Mouse (Mus musculus): Measurements from ENCODE around the gene Gm42906.
A peak's percentile ranks its signal among the peaks of the same experiment; 100 is the strongest.

Gene Gm42906

DNA sequence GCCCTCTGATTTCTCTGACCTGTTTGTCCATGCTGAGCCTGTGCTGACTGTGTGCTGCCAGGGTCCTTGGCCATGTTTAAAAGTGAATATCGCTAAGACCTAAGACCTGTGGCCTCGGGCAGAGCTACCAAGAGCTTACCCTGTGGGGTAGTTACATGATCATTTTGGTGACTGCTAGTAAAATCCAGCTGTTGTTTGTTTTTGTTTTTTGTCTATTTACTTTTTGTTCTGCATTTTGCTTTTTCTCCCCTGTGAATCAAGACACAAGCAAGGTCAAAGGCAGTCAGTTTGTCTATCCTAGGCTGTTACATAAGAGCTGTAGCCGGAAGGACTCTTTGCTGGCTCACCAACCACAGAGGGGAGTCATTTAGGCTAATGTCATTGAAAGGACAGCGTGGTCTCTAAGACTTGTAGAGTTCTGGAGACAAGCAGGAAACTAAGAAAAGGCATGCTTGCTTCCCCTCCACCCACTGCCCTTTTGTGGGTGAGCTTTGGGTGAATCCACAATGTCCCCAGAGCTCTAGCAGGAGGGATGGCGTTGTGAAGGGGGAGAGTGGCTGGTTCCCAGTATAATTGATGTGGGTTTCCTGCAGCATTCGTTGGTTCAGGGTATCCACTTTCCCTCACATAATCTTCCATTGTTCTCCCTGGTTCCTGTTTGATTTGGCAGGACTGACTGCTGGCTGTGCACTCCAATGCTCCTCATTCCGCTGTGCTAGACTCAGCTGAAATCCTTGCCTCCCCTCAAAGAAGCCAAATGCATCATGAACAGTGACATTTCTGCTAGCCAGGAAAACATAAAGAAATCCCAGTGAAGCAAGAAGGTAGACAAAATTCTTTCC is 33.9 kb downstream of the Gm42906 start:
- DNase-seq: no peak

DNA sequence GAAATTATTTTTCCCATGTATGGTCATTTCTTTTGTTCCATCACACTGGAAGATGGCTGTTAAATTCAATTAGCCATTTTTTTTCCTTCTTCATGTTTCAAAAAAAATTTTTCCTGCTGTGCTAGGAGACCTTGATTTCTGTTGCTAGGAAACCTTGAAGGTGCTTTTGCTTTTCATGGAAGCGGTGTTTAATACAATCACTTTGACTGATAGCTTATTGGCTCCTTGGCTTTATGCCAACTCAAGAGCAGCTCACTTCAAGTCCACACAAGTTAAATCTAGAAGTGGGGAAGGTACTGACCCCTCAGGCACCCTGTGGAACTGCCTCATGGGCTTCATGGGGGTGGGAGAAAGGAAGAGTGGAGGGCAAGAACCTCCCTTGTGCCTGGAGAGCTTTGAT is 38.1 kb downstream of the Gm42906 start:
- no peak for DNase-seq

DNA sequence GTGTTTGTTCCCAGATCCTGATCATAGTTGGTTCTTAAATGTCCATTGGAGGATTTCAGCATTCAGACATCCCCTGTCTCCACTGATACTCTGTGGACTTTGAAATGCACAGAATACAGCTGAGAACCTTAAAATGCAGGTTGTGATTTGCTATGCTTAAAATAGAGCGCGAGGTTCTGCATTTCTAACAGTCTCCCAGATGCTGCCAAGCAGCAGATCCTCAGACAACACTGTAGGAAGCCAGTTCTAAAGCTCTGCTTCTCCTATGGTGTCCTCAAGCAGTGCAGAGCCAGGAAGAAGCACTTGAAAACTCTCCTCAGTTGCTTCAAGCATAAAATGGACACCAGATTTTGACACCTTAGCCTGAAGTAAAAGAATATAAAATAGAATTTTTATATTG is 48.1 kb downstream of the Gm42906 start:
- DNase-seq: no peak

DNA sequence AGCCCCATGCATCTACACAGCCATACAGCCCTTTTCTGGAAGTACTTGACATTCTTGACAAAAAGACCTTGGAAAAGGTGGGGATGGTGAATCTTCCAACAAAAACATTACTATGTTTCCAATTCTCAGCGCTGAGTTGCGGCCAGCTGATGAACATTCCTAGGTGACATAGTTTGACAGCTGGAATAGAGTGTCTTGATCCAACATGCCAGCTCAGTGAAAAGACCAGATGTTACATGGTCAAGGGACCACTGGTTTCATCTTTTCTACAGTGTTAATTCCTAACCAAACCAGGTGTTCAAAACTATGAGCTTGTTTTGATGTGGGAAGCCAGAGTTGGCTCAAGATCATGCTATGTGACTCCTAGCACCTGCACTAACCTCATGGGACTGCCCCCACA is 48.8 kb downstream of the Gm42906 start:
- DNase-seq: no peak

DNA sequence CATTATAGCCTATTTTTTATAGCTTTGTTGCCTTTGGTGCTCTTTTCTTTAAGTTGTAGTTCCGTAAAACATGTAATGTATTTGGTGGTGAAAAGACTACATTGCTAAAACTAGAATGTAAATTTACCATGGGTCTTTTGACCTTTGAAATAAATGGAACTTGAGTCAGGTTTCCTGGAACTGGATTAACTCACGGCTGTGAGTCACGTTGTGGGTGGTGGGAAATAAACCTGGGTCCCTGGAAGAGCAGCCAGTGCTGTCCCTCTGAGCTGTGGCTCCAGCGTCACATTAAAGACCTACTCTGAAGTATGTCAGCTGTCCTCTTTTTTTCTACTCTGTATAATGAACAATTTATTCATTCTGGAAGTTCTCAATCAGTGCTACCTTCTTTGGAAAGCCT is 51.0 kb downstream of the Gm42906 start:
- no peak for DNase-seq

DNA sequence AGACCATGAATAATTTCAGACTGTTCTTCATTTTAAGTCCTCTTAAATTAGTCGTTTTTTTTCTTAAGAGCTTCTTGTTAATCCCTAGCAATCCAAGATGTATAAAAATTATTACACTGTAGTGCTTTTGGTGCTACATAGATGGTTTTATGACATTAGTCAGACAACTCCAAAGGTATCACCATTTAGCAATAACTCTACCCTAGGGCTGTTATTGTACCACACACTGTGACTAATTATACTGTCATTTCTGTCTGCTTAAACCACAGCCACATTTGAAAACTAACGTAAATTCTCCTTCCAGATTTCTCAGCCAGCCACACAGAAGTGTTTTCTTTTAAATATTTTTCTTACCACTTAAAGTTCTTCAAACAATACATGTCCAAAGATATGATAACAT is 53.1 kb downstream of the Gm42906 start:
- no peak for DNase-seq

DNA sequence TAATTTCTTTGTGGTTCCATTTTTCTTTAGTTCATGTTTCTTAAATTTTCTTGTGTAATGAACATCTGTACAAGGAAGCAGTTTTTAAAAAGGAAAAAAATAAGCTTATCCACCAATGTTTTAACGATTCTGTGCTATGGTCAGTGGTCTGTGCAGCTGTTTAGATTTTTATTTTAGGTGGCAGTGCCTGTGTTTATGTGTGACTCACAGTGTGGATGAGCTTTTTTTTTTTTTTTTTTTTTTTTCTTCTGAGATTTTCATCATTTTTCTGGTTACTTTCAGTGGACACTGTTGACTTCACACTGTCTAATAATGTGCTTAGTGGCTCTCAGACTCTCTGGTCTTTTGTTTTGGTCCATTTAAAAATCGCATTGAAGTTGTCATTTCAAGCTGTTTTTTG is 56.8 kb downstream of the Gm42906 start:
- no peak for DNase-seq

DNA sequence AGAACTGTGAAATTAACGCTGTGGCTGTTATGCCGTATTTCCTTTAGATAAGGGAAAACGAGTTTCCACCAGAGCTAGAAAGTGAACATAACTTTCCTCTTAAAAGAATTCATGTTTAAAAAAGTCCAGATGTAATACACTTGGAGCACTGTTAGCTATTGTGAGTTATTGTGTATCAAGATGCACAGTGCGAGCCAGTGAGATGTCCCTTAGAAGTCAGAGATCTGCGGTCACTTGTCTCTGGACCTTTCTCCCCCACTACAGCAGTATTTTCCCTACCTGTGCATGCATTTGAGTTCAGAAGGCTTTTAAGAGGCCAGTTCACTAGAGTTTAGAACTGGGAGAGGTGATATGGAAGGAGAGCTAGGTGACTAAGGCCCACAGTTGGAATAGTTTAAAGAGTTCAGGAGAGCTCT is 58.6 kb downstream of the Gm42906 start:
- DNase-seq: no peak

DNA sequence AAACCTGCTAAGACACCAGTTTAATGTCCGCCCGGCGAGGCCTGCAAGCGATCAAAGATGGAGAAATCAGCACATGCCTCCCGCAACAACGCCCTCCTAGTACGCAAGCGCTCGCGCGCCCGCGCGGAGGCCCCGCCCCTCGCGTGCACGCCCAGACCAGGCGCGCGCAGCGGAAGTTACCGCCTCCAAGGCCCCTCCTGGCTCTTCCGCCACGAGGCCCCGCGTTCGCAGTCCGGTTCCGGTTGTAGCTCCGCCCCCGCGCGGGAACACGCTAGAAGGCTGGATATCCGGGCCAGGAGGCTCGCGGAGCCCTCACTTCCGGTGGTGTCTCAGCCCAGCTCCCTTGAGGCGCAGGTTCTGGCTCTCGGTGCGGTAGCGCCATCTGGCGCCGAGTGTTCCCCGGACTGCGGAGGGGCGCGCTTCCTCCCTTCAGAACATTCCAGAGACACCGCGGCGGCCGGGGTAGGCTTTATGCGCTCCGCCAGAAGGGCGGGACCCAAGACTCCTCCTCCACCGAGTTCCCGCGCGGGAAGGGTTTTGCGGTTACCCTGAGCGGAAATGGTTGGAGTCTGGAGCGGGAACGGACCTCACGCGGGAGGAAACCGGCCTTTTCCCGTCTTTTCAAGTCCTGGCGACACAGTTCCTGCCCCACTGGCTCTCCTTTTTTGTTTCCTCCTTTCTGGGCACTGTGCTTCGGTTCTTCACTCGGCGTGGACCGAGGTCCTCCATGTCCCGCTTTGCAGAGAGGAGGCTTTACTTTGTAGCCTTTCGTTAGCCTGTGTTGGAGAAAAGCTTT is 59.4 kb downstream of the Gm42906 start:
- DNase-seq: peak; percentile 99

DNA sequence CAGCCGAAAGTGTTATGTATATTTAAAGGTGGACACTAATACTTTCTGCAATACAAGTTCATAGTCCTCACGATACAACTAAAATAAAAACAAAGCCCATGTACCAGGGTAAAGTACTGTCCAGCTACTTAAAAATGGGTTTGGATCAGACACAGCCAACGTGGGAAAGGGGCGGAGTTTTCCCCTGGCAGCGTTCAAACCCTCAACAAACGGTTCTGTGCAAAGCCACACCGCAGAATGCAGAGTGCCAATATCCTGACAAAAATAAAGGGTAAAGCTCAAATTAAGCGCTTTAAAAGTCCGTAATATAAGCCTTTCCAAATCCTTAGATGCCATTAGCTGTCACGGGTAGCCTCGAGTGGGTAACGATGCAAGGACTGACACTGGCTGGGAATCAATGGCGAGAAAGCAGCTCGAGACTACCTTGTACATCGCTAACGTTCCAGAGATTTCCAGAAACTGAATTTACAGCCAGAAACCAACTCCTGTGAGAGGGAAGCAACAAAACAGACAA is 60.0 kb downstream of the Gm42906 start:
- DNase-seq: peak; percentile 52

DNA sequence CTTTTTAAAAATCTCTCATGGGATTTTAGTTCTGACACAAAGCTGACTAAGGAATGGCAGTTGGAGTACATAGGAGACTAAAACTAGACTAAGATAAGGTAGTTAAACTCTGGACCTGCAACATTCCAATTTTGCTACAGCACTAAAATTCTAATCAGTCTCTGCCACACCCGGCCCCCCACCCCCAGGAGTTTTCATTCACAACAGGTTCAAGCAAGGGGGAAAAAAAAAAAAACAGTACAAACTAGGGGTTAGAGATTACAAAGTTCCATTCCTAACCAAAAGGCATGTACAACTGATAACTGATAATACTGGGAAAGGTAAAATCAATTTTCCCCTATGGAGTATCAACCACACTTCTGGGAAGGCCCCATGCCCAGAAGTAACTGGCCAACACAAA is 60.6 kb downstream of the Gm42906 start:
- DNase-seq: no peak

DNA sequence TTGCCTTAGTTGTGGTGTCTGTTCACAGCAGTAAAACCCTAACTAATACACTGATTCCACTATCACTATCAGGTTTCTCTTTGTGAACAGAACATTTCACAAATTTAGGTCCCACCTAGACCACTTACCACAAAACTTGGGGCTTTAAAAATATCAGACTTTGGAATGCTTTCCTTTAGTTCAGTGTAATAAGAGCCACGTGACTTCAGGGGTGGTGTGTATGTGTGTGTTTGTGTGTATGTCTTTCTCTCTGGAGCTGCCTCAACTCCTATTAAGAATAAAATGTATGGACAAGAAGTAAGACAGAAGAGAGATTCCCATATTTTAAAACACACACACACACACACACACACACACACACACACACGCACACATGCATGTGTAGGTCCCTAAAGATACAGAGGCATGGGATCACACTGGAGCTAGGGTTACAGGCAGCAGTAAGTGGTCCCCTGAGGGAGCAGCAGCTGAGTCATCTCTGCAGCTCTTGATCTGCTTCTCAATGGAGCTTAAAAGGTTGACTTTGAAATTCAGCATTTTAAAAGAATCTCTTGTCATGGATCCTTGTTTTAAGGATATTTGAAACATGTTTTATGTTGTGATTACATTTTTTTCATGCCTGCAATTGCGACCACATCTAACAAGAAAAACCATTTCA is 64.5 kb downstream of the Gm42906 start:
- DNase-seq: no peak

DNA sequence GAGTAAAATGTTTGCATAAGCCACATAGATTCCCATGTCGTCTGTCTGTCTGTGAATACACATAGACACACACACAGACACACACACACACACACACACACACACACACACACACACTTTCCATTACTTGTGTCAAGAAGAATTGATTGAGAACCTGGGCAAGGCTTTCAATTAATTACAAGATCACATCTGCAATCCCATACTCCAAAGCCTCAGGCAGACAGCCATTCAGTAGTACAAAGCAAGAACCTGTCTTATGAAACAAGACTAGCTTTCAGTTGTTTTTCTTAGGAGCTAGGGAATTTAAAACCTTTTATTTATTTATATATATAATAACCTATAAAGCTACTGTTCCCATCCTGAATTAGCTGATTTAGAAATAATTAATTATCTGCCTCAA is 78.3 kb downstream of the Gm42906 start:
- no peak for DNase-seq

DNA sequence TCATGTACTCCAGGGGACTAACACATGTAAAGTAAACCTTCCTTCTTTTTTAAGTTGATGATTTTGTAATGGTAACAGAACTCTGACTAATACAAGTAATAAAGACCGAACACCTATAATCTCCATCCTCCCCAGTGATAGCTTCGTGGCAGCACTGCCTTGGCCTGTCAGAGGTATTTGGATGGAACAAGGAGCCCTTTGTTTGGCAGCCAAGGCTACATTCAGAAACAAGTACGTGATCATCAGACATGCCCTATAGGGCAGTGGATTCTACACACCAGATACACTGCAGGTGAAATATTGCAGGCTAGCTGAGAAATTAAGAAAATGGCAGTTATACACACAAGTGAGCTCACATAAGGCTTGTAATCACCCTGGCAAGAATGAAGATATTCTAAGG is 79.5 kb downstream of the Gm42906 start:
- no peak for DNase-seq

DNA sequence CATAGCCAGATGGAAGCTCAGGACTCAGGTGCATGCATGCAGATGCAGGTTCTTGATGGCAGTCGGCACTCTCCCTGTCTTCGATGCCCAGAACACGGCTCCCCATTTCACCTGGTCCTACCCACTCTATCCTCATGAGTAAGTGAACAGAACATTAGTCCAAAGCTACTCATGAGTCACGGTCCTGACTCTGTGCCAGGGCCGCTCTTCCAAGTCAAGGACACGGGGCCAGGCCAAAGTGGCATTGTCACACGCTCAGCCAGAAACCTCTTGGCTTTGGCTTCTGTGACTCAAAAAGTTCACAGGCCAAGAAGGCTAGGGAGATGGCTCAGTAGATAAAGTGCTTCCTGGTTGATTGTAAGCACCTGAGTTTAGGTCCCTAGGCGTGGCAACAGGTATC is 81.3 kb downstream of the Gm42906 start:
- no peak for DNase-seq

DNA sequence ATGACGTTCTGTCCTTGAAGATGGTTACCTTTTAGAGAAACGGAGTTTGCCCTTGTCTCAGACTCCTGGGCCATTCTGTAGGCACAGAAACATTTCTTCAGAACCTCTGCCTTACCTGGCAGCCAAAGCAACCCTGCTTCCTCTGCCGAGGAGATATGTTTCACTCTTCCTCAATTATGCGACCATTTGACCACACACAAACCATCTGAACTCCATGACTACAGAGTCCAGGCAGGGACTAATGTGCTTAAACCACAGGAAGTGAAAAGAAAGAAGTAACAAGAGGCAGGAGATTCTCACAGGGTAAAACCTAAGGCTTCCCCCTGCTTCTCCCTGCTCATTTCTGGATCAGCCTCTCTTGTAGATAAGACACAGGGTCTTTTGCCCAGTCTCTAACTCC is 83.2 kb downstream of the Gm42906 start:
- DNase-seq: no peak

DNA sequence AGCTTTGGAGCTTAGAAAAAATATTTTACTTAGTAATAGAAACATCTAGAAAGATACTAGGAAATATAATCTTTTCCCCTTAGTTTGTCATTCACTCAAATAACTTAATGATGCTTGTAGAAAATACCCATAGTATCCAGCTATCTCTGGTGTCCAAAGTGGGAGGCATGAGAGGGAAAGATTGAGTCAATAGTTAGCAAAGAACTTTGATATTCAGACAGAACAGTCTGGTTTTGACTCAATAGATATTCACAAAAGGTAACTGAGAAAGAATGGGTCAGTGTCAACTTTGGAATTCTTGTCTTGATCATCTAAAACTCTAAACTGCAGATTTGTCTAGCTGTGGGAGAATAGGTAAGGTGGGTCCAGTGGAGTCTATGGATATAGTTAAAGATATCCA is 94.3 kb downstream of the Gm42906 start:
- DNase-seq: no peak

DNA sequence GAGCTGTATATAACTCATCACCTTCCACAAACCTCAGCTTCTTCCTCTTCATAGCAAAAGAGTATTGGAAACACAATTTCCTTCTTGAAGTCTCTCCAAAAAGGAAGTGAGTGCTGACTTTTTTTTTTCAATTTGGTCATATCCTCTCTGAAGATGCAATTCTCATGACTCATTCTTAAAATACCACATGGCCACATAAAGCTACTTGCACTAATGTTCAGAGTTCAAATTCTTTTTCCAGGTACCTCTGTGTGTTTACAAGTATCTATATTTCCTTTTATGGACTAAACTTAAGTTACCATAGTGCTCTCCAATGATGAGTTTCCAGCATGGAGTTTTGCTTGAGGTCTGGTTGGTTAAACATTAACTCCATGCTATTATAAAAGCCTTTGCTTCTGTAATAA is 94.8 kb downstream of the Gm42906 start:
- DNase-seq: no peak

DNA sequence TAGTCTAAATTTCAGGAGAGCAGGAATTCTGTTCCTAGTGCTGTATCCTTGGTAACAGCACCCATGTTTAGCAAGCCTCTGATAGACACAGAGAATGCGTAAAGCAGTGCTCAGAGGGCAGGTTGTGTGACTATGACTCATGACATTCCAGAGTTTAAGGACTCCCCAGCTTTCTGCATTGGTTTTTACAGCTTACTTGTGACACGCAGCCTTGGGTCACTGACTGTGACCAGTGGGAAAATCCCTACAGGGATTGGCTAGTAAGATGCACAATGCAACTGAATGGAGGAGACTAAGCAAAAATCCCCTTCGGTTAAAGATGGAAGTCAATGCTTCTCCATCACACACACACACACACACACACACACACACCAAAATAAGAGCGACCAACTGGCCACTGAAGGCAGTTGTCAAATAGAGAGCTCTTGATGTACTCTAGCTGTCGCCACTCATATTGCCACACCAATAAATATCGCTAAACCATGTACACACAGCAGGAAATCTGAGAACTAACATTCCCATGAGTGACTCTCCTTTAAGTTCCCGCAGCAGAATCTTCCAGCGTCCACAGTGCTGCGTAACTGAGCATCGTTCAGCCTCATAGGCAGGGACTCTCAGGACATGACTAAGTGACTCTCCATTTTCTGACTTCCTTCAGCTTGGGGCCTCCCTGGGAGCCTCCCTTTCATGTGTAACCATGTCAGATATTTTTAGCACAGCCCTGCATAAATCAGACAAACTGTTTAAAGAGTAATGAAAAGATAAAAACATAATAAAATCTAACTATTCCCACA is 112.0 kb downstream of the Gm42906 start:
- no peak for DNase-seq

DNA sequence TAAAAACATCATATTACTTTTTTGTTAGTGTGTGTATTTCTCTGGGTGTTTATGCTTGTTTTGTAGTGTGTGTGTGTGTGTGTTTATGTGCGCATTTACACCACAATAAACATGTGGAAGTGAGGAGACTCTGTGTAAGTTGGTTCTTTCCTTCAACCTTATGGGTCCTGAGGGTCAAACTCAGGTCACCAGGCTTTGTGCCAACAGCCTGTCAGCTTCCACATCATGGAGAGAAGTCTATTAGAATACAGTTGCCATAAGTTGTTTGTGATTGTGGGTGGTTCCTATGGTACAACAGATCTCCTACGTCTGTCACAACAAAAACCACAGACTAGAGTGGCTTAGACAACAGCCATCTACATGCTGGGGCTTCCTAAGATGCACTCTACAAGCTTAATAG is 127.7 kb downstream of the Gm42906 start:
- DNase-seq: no peak

DNA sequence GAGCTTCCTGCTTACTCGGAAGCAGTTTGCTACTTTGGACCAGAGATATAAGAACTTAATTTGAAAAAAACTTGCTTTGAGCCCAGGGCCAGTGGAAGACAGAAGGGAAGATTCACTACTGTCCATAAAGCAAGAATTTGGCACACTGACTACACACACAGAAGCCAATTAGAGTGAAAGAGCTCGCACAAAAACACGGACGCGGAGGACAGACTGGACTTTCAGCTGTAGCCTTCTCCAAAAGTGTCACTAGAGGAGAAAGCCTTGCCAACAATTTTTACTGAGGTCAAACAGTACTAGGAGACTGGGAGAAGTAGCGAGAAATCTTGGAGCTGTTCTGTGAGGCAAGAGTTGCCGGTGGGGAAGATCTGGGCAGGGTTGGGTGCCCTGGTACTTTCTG is 128.4 kb downstream of the Gm42906 start:
- DNase-seq: no peak

DNA sequence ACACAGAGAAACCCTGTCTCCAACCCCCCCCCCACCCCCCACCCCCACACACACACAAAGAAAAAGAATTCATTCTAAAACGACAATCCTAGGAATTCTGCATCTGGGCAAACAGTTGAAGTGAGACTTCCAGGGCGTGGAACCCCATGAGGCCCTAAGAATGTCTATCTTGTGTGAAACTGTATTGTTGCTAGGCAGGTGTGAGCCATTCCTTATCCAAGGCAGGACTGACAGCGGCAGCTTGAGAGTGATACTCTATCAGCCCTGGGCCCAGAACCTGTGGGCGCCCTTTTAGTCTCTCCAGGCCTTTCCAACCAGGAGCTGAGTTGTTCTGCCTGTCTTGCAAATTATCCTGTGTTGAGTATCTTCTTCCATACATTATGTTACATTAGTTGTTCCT is 129.6 kb downstream of the Gm42906 start:
- no peak for DNase-seq

DNA sequence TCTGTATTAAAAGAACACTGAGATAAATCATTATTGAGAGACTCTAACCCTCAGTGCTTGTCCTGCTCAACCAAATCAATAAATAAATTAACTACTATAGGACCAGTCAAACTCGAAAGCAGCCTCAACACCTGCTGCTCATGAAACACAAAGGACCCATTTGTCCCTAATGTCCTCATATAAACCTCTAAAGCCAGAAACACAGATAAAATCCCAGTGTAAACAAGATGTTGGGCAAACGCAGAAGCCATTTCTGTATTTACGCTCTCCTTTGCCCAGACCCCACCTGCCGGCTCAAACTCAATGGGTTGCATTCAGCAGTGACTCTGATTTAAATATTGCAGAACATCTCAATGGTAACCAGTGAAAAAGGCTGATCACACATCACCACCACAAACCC is 131.7 kb downstream of the Gm42906 start:
- DNase-seq: no peak

Measured in right cerebral cortex, postnatal 4 days (tissue).